Mouse (Mus musculus) monocyte, adult 5-6 weeks (primary cell): ENCODE measurements at regions not wholly inside any gene's neighbourhood (a gene's known extent, or its start where the extent isn't known, plus 50 kb on each side); places are given as distances from the start of the nearest gene placed in this dataset.

Experiments
- ATAC-seq: fragments of 153-309, 156-312 bp; replicated peaks from 2 replicates; pipeline ENCODE4 v1.8.0; 2017; ENCODE audit warnings: mild to moderate bottlenecking; ENCODE audit not compliant: low TSS enrichment, insufficient number of reproducible peaks, severe bottlenecking, poor library complexity, low FRiP score

DNA sequence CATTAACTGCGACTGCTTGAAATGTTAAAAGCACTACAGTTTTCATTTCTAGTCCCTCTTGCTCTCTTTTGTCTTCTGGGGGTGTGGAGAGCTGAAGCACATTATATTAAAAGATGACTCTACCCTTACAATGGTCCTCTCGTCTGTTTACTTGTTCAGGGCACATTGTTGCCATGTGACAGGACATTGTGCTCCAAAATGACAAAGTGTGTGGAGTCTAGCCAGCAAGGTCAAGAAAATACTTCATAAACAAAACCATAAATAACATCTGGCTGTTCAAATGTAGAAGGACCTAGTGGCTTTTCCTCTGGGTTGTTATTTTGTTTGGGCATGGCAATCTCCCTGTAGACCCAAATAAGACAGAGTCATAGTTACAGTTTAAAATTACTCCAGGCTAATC is 95.1 kb upstream of the Prep start:
- no peak for ATAC-seq

- no peak for ATAC-seq
These were observed 107.0 kb upstream of the Prep start for GRCm38 (mm10) chr10:44959968-44960367.

DNA sequence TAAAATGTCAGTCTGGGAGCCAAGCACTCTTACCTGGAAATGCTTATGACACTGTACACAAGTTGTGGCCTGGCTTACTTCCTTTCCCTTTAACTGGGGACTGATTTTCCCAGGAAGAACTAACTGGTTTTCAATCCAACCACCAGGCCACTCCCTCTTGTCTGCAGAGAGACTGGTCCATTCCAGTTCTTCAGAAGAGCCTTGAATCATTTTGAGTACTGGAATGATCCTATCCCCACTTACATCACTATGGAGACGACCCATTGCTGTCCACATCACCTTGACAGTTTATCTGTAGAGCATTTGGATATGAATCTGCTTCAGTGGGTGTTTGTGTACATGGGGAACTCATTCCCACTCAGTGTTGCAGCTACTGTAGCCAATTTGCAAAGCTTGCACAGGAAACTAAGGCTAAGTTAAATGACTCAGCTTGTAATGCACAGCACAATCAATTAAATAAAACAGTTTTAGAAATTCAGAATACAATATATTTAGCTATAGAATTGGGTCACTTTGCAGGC is 121.7 kb upstream of the Prep start:
- ATAC-seq = no peak

DNA sequence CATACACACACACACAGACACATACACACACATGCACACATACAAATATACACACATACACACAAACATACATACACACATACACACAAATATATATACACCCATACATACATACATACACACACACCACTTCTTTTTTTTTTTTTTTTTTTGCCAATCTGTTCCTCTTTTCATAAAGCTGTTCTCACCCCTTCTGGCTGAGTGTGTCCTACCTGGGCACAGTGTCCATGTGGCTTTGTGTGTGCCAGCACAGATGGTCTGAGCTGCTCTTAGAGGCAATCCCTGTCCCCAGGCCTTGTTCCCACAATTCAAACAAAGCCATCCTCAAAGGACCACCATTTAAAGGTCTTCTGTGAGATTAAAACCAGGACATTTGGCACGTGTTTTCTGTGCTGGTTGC is 127.6 kb upstream of the Prep start:
- ATAC-seq = no peak

GRCm38 (mm10) chr10:44936976-44937500 is 130.0 kb upstream of the Prep start:
- no peak for ATAC-seq

DNA sequence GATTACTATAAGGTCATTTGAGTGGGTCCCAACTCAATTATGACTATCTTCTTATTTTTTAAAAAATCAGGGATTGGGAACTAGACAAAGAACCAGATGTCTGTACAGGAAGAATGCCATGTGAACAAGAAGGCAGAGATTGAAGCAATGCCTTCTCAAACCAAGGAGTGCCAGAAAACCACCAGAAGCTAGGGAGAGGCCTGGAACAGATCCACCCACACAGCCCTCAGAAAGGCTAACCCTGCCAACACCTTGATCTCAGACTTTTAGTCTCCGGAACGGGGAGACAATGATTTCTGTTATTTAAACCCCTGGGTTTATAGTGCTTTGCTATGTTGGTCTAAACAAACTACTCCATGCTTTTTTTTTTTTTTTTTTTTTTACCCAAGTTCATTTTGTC is 136.2 kb upstream of the Prep start:
- ATAC-seq = no peak

- no peak for ATAC-seq
These were observed 153.1 kb upstream of the Prep start for GRCm38 (mm10) chr10:44913751-44914388.

- no peak for ATAC-seq
These were observed 162.5 kb upstream of the Prep start for GRCm38 (mm10) chr10:44904520-44904919.

DNA sequence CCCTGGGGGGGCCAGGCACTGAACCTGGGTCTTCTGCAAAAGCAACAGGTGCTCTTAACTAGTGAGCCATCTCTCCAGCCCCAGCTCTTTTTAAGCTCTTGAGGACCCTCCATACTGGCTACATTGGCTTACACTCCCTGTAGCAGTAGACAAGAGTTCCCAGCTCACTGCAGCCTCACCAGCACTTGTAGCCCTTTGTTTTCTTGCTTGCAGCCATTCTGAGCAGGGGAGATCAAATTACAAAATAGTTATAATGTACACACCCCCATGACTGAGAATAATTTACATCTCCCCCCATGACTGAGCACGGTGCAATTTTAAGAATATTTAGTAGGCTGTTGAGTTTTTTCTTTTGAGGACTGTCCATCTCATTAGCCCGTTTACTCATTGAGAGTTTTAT is 165.8 kb upstream of the Prep start:
- ATAC-seq = no peak

DNA sequence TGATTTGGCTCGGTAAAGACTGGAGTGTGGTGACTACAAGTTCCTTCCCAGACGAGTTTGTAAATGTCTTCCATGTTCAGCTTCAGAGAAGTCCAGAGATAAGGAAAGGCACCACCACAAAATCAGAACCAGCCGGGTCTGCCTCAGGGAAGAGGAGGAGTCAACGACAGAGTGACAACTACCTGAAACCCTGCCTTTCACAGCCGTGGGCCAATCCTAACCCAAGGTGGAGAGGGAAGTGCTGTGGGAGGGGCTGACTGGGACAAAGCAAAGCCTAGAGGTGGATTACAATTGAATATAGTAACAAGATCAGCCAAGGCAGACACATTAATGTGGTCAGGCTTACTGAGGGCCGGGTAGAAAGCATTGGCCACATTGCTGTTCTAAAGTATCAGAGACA is 174.9 kb upstream of the Prep start:
- no peak for ATAC-seq

DNA sequence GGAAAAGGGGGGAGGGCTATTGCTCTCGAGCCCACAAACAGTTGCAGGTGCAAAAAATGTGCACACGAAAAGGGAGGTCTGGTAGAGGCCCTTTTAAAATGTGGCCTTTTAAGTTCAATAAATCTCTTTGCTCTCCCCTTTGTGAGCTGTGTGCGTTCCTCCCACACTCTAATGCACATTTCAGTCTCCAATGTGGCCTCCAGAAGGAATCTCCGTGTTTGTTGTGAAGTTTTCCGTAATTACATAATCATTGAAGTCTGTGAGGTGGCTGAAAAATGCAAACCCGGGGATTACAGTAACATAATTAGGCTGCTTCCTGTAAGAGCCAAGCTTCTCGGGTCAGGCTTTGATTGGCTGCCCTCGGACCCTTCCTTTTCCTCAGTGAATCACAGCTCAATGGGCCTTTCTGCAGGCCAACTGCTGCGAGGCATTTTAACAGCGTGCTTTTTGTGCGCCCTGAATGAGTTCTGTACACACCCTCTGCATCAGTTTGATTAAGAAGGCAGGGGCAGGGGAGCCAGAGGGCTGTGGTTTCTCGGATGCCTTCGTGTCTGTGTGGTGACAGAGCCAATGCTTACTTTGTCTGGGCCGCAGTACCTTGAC is 179.8 kb upstream of the Prep start:
- ATAC-seq = no peak

- no peak for ATAC-seq
These were observed 185.0 kb upstream of the Prep start for GRCm38 (mm10) chr10:44881967-44882366.

- ATAC-seq = no peak
These were observed 189.8 kb upstream of the Prep start for GRCm38 (mm10) chr10:44877076-44877663.

DNA sequence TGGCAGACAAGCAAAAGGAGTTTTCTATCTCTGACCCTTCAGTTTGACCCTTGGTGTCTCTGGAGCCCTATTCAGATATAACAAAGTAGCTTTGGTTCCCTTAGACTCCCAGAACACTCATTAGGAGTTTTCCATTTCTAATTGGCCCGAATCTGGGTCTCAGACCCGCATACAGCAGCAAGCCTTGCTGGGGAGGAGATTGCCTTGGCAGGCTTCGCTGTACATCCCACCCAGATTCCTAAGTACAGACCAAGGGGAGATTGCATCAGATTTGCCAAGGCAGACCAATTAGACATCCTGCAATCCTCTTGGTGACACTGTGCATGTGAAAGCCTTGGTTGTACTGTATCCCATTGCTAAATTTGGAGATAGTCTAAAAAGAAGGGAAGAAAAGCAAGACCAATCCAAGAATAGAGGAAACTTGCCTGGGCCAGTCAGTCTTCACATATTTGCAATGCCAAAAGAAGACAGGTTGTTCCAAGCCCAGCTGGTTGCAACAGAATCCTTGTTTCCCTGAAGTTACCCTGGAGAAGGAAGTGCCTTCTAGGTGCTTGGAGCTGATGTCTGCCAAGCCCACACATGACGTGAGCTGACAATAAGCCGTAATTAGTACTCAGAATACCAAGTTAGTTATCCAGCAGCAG is 193.2 kb upstream of the Prep start:
- ATAC-seq = no peak

GRCm38 (mm10) chr10:44864191-44864747 is 202.7 kb upstream of the Prep start:
- ATAC-seq = no peak

- ATAC-seq = no peak
These were observed 204.7 kb upstream of the Prep start for GRCm38 (mm10) chr10:44862360-44862674.

- ATAC-seq = no peak
These were observed 205.2 kb upstream of the Prep start for GRCm38 (mm10) chr10:44861671-44862359.

DNA sequence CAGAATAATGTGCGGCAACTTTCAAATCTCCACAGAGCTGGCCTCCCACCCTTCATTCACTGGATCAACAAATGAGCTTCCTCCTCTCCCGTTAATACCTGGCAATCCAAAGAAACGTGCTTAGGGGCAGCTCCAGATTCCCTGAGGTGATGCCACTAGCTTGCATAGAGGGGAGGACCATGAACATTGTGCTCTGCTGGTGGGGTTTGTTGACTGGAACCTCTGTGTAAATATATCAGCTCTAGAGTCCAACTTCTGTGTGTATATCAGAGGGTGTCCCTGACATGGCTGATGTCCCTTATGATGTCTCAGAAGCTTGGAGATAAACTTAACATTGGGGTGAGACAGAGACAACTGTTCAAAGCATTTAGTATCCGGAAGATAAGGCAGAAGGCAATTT is 209.6 kb upstream of the Prep start:
- ATAC-seq = no peak

- no peak for ATAC-seq
These were observed 212.9 kb upstream of the Prep start for GRCm38 (mm10) chr10:44854109-44854508.
